Mouse (Mus musculus): ENCODE data around the gene Krtap2-4. TPM values are rescaled to one million over a fixed set of nuclear protein-coding genes. Genes with fewer than 3 reads are reported as not detected.
"Not testable (repeated sequence)": the region's sequence is repeated elsewhere in the genome, so short reads cannot be mapped to it uniquely, and the experiment has no call there.

Gene Krtap2-4
- not detected in 2 replicates for polyA plus RNA-seq (2014; fragmentation: Nextera tagmentation; extraction: Ambion mirVana)

GRCm38 (mm10) chr11:99614796-99615363, at the start of gene Krtap2-4:
Gene Krtap2-4 (minus strand): TSS chr11:99614846.
- H3K4me3 ChIP-seq (ENCODE audit: low read depth, low read length): no peak within 1 kb of the TSS
- no peaks in the 10 kb centered on the region for H3K36me3 ChIP-seq (ENCODE audit: control insufficient read depth, insufficient read depth, low read length)
- DNase-seq (ENCODE audit: low spot score) (no peak), ATAC-seq (replicated peaks; ENCODE audit: low FRiP score, low TSS enrichment, low read depth) (no peak)
- no peaks in the 10 kb centered on the region for H3K27me3 ChIP-seq (replicated peaks; ENCODE audit: control insufficient read depth, insufficient read depth, low read length)
- no peaks in the 10 kb centered on the region for H3K9me3 ChIP-seq (ENCODE audit: control insufficient read depth, low read length)
- WGBS: 72% methylated on average over 3 of the region's 3 CpGs
- H3K27ac ChIP-seq (ENCODE audit: low read depth): no peak within 1 kb of the TSS
- no peak within 1 kb of the TSS for H3K9ac ChIP-seq (ENCODE audit: low read length)
- H3K4me2 ChIP-seq (ENCODE audit: low read length): no peak within 1 kb of the TSS
- H3K4me1 ChIP-seq (replicated peaks; ENCODE audit: control insufficient read depth, insufficient read depth, low read length): no peaks in the 10 kb centered on the region

- no peak for DNase-seq (ENCODE audit: low spot score)
Observed at GRCm38 (mm10) chr11:99662802-99663201, 48.2 kb upstream of the Krtap2-4 start.

GRCm38 (mm10) chr11:99659256-99659655, 44.6 kb upstream of the Krtap2-4 start:
- H3K36me3 ChIP-seq (ENCODE audit: control insufficient read depth, insufficient read depth, low read length): no peaks in the 10 kb centered on the region
- H3K27me3 ChIP-seq (replicated peaks; ENCODE audit: control insufficient read depth, insufficient read depth, low read length): no peaks in the 10 kb centered on the region
- H3K4me2 ChIP-seq (ENCODE audit: low read length): no peak overlapping the region
- DNase-seq (ENCODE audit: low spot score) (no peak), ATAC-seq (replicated peaks; ENCODE audit: low FRiP score, low TSS enrichment, low read depth) (no peak)
- WGBS: 80% methylated on average over 4 of the region's 4 CpGs
- H3K9me3 ChIP-seq (ENCODE audit: control insufficient read depth, low read length): no peaks in the 10 kb centered on the region
- H3K4me1 ChIP-seq (replicated peaks; ENCODE audit: control insufficient read depth, insufficient read depth, low read length): no peaks in the 10 kb centered on the region
- no peak overlapping the region for H3K27ac ChIP-seq (ENCODE audit: low read depth)
- no peak overlapping the region for H3K9ac ChIP-seq (ENCODE audit: low read length)
- no peak overlapping the region for H3K4me3 ChIP-seq (ENCODE audit: low read depth, low read length)

More at GRCm38 (mm10) chr11:99662802-99663201, 48.2 kb upstream of the Krtap2-4 start:
- Histone ChIP-seq H3K4me1 (replicated peaks; ENCODE audit: control insufficient read depth, insufficient read depth, low read length) (no peaks in the 10 kb centered on the region), H3K4me2 (ENCODE audit: low read length) (no peak overlapping the region), H3K9ac (ENCODE audit: low read length) (no peak overlapping the region), H3K9me3 (ENCODE audit: control insufficient read depth, low read length) (no peaks in the 10 kb centered on the region), H3K36me3 (ENCODE audit: control insufficient read depth, insufficient read depth, low read length) (no peaks in the 10 kb centered on the region), H3K27ac (ENCODE audit: low read depth) (no peak overlapping the region), H3K27me3 (replicated peaks; ENCODE audit: control insufficient read depth, insufficient read depth, low read length) (no peaks in the 10 kb centered on the region), H3K4me3 (ENCODE audit: low read depth, low read length) (no peak overlapping the region)
- ATAC-seq (replicated peaks; ENCODE audit: low FRiP score, low TSS enrichment, low read depth): no peak
- 85% methylated on average over 10 of the region's 10 CpGs for WGBS

- DNase-seq (ENCODE audit: low spot score); H3K9ac ChIP-seq (ENCODE audit: low read length); H3K36me3 ChIP-seq (ENCODE audit: control insufficient read depth, insufficient read depth, low read length); H3K27ac ChIP-seq (ENCODE audit: low read depth); H3K4me1 ChIP-seq (replicated peaks; ENCODE audit: control insufficient read depth, insufficient read depth, low read length); H3K9me3 ChIP-seq (ENCODE audit: control insufficient read depth, low read length); ATAC-seq (replicated peaks; ENCODE audit: low FRiP score, low TSS enrichment, low read depth); H3K4me3 ChIP-seq (ENCODE audit: low read depth, low read length); H3K27me3 ChIP-seq (replicated peaks; ENCODE audit: control insufficient read depth, insufficient read depth, low read length); H3K4me2 ChIP-seq (ENCODE audit: low read length): not testable (repeated sequence)
- 58% methylated on average over 10 of the region's 10 CpGs for WGBS
Observed at GRCm38 (mm10) chr11:99658467-99659010, 43.9 kb upstream of the Krtap2-4 start, which contains the start of gene Gm11563. Gene Gm11563 (minus strand): TSS chr11:99658960.

- WGBS: 41% methylated on average over 5 of the region's 5 CpGs
- DNase-seq (ENCODE audit: low spot score) (no peak), ATAC-seq (replicated peaks; ENCODE audit: low FRiP score, low TSS enrichment, low read depth) (no peak)
- H3K36me3 ChIP-seq (ENCODE audit: control insufficient read depth, insufficient read depth, low read length): no peaks in the 10 kb centered on the region
- no peak overlapping the region for H3K27ac ChIP-seq (ENCODE audit: low read depth)
- no peak overlapping the region for H3K9ac ChIP-seq (ENCODE audit: low read length)
- H3K4me2 ChIP-seq (ENCODE audit: low read length): no peak overlapping the region
- no peaks in the 10 kb centered on the region for H3K9me3 ChIP-seq (ENCODE audit: control insufficient read depth, low read length)
- no peaks in the 10 kb centered on the region for H3K4me1 ChIP-seq (replicated peaks; ENCODE audit: control insufficient read depth, insufficient read depth, low read length)
- no peaks in the 10 kb centered on the region for H3K27me3 ChIP-seq (replicated peaks; ENCODE audit: control insufficient read depth, insufficient read depth, low read length)
- H3K4me3 ChIP-seq (ENCODE audit: low read depth, low read length): no peak overlapping the region
Observed at GRCm38 (mm10) chr11:99657051-99657450, 42.4 kb upstream of the Krtap2-4 start.

- Histone ChIP-seq H3K4me2 (ENCODE audit: low read length) (no peak within 1 kb of the TSS), H3K4me3 (ENCODE audit: low read depth, low read length) (no peak within 1 kb of the TSS), H3K27me3 (replicated peaks; ENCODE audit: control insufficient read depth, insufficient read depth, low read length) (no peaks in the 10 kb centered on the region), H3K27ac (ENCODE audit: low read depth) (no peak within 1 kb of the TSS), H3K4me1 (replicated peaks; ENCODE audit: control insufficient read depth, insufficient read depth, low read length) (no peaks in the 10 kb centered on the region), H3K9ac (ENCODE audit: low read length) (no peak within 1 kb of the TSS), H3K9me3 (ENCODE audit: control insufficient read depth, low read length) (no peaks in the 10 kb centered on the region), H3K36me3 (ENCODE audit: control insufficient read depth, insufficient read depth, low read length) (no peaks in the 10 kb centered on the region)
- ATAC-seq (replicated peaks; ENCODE audit: low FRiP score, low TSS enrichment, low read depth) (no peak), DNase-seq (ENCODE audit: low spot score) (no peak)
- 84% methylated on average over 2 of the region's 2 CpGs for WGBS
Observed at GRCm38 (mm10) chr11:99650136-99650535, 35.5 kb upstream of the Krtap2-4 start, which contains the start of gene Gm11555. Gene Gm11555 (minus strand): TSS chr11:99650236.

GRCm38 (mm10) chr11:99646444-99646843, 31.8 kb upstream of the Krtap2-4 start:
- Histone ChIP-seq H3K36me3 (ENCODE audit: control insufficient read depth, insufficient read depth, low read length) (no peaks in the 10 kb centered on the region), H3K9ac (ENCODE audit: low read length) (no peak overlapping the region), H3K4me1 (replicated peaks; ENCODE audit: control insufficient read depth, insufficient read depth, low read length) (no peaks in the 10 kb centered on the region), H3K9me3 (ENCODE audit: control insufficient read depth, low read length) (no peaks in the 10 kb centered on the region), H3K27ac (ENCODE audit: low read depth) (no peak overlapping the region), H3K27me3 (replicated peaks; ENCODE audit: control insufficient read depth, insufficient read depth, low read length) (no peaks in the 10 kb centered on the region), H3K4me3 (ENCODE audit: low read depth, low read length) (no peak overlapping the region), H3K4me2 (ENCODE audit: low read length) (no peak overlapping the region)
- WGBS: 86% methylated on average over 15 of the region's 15 CpGs
- ATAC-seq (replicated peaks; ENCODE audit: low FRiP score, low TSS enrichment, low read depth) (no peak), DNase-seq (ENCODE audit: low spot score) (no peak)

GRCm38 (mm10) chr11:99644351-99644750, 29.7 kb upstream of the Krtap2-4 start:
- Histone ChIP-seq H3K27ac (ENCODE audit: low read depth) (no peak overlapping the region), H3K36me3 (ENCODE audit: control insufficient read depth, insufficient read depth, low read length) (no peaks in the 10 kb centered on the region), H3K4me3 (ENCODE audit: low read depth, low read length) (no peak overlapping the region), H3K4me2 (ENCODE audit: low read length) (no peak overlapping the region), H3K27me3 (replicated peaks; ENCODE audit: control insufficient read depth, insufficient read depth, low read length) (no peaks in the 10 kb centered on the region), H3K9me3 (ENCODE audit: control insufficient read depth, low read length) (no peaks in the 10 kb centered on the region), H3K9ac (ENCODE audit: low read length) (no peak overlapping the region), H3K4me1 (replicated peaks; ENCODE audit: control insufficient read depth, insufficient read depth, low read length) (no peaks in the 10 kb centered on the region)
- 74% methylated on average over 3 of the region's 3 CpGs for WGBS
- no peak for ATAC-seq (replicated peaks; ENCODE audit: low FRiP score, low TSS enrichment, low read depth)
- no peak for DNase-seq (ENCODE audit: low spot score)

GRCm38 (mm10) chr11:99643635-99644139, 29.0 kb upstream of the Krtap2-4 start, which contains the start of gene Krtap4-7:
Gene Krtap4-7 (minus strand): TSS chr11:99644089.
- not testable (repeated sequence) for H3K27me3 ChIP-seq (replicated peaks; ENCODE audit: control insufficient read depth, insufficient read depth, low read length); H3K4me2 ChIP-seq (ENCODE audit: low read length); H3K9ac ChIP-seq (ENCODE audit: low read length); H3K36me3 ChIP-seq (ENCODE audit: control insufficient read depth, insufficient read depth, low read length); DNase-seq (ENCODE audit: low spot score); H3K27ac ChIP-seq (ENCODE audit: low read depth); H3K4me1 ChIP-seq (replicated peaks; ENCODE audit: control insufficient read depth, insufficient read depth, low read length); ATAC-seq (replicated peaks; ENCODE audit: low FRiP score, low TSS enrichment, low read depth); H3K9me3 ChIP-seq (ENCODE audit: control insufficient read depth, low read length); H3K4me3 ChIP-seq (ENCODE audit: low read depth, low read length)
- 77% methylated on average over 9 of the region's 9 CpGs for WGBS

Data from intestine, embryonic 14.5 days (tissue).